Mouse (Mus musculus) layer of hippocampus, postnatal 36 days (tissue): ENCODE results near the gene Emc7. TPM values are rescaled to one million over a fixed set of nuclear protein-coding genes. Genes with fewer than 3 reads are reported as not detected.

ENCODE experiments used
- DNase-seq, 2 experiments: peaks; one replicate each; pipeline ENCODE4 v3.0.0; 2022
- total RNA-seq, 2 experiments: library from RNA; stranded (reverse); gene quantifications; 2 replicates each; pipeline ENCODE4 v1.2.3; 2021

Emc7 gene
- total RNA-seq, 2 experiments from 2014 or later, result 44.5 to 45.3 TPM

- DNase-seq, result no peak
These were observed 25.9 kb downstream of the Emc7 start, which contains the start of gene Chrm5 for GRCm38 (mm10) chr2:112480669-112481068. Chrm5 (minus strand) TSS chr2:112480769.

DNA sequence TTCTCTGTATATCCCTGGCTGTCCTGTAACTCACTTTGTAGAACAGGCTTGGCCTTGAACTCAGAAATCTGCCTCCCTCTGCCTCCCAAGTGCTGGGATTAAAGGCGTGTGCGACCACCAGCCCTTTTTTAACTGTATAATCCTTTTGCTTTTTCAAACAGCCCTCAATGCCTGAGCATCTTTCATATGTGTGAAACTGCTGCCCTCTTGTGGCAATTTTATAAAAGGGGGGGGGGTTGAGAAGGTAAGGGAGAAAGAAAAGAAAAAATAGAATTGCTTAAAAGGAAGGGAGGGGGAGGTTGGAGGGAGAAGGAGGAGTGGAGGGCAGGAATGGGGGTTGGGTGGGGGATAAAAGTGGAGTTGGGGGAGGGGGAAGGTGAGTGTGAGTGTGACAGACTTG, 26.8 kb downstream of the Emc7 start:
- no peak for DNase-seq

GRCm38 (mm10) chr2:112482533-112483333, 27.9 kb downstream of the Emc7 start:
- no peak for DNase-seq

- DNase-seq, result no peak
These were observed 28.5 kb downstream of the Emc7 start for GRCm38 (mm10) chr2:112483334-112483651.

- DNase-seq, result no peak
These were observed 30.1 kb downstream of the Emc7 start for GRCm38 (mm10) chr2:112484886-112485285.

DNA sequence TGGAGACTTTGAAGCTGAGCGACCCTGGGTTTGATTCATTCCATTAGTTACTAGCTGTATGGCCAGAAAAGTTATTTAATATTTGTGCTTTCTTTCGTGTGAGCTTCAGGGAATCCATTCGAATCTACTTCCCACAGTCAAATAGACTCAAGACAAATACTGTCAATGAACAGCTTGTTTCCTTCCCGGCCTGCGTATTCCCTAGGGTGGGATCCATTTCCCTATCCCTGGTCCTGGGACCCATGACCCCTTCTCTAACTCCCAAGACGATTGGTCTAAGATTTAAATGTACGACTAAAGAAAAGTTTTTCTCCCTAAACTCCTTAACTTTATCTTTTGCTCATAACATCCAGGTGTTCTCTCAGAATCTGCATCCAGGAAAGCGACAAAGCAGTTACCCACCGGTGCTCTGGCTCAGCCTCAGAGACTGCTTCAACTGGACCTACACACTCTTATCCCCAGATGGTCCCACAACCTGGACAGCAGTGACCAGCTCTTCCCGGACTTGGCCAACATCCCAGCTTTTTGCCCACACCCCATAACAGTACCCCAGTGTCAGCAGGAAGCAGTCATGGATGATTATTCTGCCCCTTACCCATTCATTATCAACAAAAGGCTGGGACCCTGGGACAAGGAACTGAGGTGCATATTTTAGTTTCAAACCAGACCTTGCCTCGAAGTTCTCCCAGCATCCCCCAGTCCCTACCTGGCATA, 35.8 kb downstream of the Emc7 start:
- no peak for DNase-seq

GRCm38 (mm10) chr2:112491629-112492028, 36.8 kb downstream of the Emc7 start:
- DNase-seq, result no peak

DNA sequence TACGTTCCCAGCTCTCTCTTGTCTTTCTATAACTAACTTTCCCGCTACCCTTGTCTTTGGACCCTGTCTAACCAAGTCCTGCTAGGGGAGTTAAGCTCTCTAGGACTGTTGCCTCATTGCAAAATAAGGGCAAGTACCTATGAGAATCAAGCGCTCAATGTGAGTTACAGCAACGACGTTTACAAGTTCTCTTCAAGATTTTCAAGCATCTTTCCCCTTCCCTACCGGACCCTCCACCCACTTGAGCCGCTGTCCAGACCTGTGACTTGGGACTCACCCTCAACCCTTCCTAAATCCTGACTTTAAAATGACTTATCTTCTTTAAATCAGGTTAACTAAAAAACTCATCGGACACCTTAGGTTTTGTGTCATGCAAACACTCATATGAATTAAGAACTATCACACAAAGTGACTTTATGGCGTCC, 37.6 kb downstream of the Emc7 start:
- DNase-seq, result no peak

GRCm38 (mm10) chr2:112492856-112493538, 38.2 kb downstream of the Emc7 start, which contains the start of gene Aven:
Aven (plus strand) TSS chr2:112492964.
- DNase-seq, result peak; percentile 83 to 85

GRCm38 (mm10) chr2:112493539-112494260, 38.9 kb downstream of the Emc7 start:
- DNase-seq, result no peak

DNA sequence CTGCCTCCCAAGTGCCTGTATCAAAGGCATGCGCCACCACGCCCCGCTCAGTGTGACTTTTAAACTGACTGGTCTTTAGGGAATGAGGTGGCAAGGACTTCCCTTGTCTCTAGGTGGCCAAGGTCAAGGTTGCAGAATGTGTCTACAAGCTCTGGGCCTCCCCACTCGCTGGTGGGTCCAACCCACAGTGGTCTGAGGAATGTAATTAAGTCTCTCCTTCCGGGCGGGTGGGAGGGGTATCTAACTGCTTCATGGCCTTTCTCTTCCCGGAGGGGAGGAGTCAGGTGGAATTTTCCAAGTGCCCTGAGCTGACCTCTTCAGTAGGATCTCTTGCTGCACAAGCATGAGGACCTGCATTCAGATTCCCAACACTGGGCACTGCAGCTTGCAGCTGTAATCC, 43.1 kb downstream of the Emc7 start:
- DNase-seq, result no peak

DNA sequence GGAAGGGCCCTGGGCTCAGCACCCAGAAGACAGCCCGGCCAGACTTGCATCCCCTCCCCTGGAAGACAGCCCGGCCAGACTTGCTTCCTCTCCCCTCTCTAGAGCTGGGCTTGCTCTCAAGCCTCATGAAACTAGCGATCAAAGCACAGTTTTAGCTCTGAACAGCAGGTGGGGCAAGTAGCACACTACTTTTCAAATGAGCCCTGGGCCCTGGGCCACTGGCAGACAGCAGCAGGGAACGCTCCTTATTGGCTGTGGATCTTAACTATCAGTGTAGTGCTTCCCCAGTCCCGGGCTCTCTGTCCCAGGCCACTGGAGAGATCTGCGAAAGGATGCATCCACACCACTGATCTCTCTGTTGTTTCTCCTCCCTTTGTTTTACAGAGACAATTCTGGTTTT, 46.4 kb downstream of the Emc7 start:
- DNase-seq, result peak; percentile 69 to 72

DNA sequence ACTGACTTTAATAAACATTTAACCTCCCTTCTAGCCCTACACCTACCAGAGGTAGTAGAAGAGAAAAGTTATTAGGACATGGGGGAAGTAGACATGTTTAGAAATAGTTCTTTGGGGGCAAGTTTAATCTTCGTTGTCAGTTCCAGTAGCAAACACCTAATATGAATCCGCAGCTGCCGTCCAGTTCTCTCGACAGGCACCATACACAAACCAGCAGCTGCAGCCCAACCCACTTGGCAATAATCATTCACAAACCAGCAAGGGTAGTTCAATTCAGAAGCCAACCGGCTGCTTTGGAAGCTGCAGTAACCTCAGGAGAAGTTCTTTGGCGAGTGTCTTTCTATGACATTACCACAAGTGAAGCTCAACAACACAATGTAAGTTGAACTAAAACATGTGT, 49.2 kb downstream of the Emc7 start:
- DNase-seq, result no peak

- DNase-seq, result no peak
These were observed 52.1 kb downstream of the Emc7 start for GRCm38 (mm10) chr2:112506841-112507435.

GRCm38 (mm10) chr2:112507444-112507843, 52.6 kb downstream of the Emc7 start:
- DNase-seq, result no peak

DNA sequence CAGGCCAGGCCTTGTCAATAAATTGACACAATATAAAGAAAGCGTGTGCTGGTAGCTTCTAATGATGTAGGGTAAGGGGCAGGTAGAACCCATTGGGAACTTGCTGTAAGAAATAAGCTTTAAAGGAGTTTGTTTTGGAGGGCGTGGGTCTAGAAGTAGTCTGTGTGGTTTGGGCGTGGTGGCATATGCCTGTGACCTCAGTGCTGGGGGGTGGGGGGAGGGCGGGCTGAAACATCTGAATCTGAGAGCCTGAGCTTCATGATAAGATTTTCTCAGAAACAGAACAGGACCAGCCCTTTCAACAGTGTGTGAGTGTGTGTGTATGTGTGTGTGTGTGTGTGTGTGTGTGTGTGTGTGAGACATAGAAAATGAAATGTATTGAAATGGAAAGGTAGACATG, 55.3 kb downstream of the Emc7 start:
- DNase-seq, result no peak

GRCm38 (mm10) chr2:112513036-112513435, 58.2 kb downstream of the Emc7 start:
- no peak for DNase-seq

- no peak for DNase-seq
These were observed 61.9 kb downstream of the Emc7 start for GRCm38 (mm10) chr2:112516728-112517127.

- DNase-seq, result no peak
These were observed 62.4 kb downstream of the Emc7 start for GRCm38 (mm10) chr2:112517218-112517617.

GRCm38 (mm10) chr2:112518541-112518940, 63.7 kb downstream of the Emc7 start:
- DNase-seq, result no peak

- no peak for DNase-seq
These were observed 66.0 kb downstream of the Emc7 start for GRCm38 (mm10) chr2:112520526-112521482.
